In genomic region chr8:121002871-121003539, GRCm38 (mm10) we compare ENCODE assay signal across 12 mouse cellular contexts.
DNase-seq lines count a peak whose midpoint lies in the region; TF ChIP-seq lines count a peak whose summit lies in the region.
"Had no signal": no experiment of that assay in that cellular context is flagged by ENCODE, and none has a peak within 500 bp of the region (broad histone marks: within the 10 kb centered on the region; RNA-seq: fewer than 3 reads in every experiment).

No protein-coding gene starts in this region.

- intact Hi-C loops in left cerebral cortex, adult 2 months (cut with DNase I), result loop anchor here (10.0 kb wide), 1 partner anchor 252 kb away; no protein-coding TSS in a partner anchor

- peak; percentile 7 for DNase-seq in kidney, adult 2 months
- DNase-seq in kidney, adult 11 months, result no peak
- peak; percentile 57 for DNase-seq in brain, embryonic 14.5 days (ENCODE audit: low read depth)
- peak; percentile 14 for DNase-seq in forelimb bud, embryonic 11.5 days (ENCODE audit: low read depth, low spot score)
- DNase-seq in kidney, postnatal 14 days, result peak; percentile 62
- DNase-seq in right cerebral cortex, postnatal 4 days, result no peak
- no peak for DNase-seq in left cerebral cortex, adult 2 months (ENCODE audit: extremely low spot score in 1 of 2, low spot score in 2 of 2)
- DNase-seq in retina, postnatal 1 day, result no peak
- DNase-seq: liver, postnatal 0 days had no signal

- H3K36me3 ChIP-seq in kidney, adult 2 months (ENCODE audit: control insufficient read depth, insufficient read depth, low read length), result no peaks in the 10 kb centered on the region
- H3K36me3 ChIP-seq: limb, embryonic 10.5 days had no signal

- TF ChIP-seq CTCF in kidney, adult 2 months (conservative IDR thresholded peaks at IDR 0.05; ENCODE audit: insufficient read depth, insufficient read length, low read depth, low read length), result no peak
- no peak for TF ChIP-seq CTCF in brain, embryonic 14.5 days (IDR thresholded peaks at IDR 0.05; ENCODE audit: borderline replicate concordance, extremely low read depth, insufficient read depth, insufficient read length)
- no peak for TF ChIP-seq CTCF in left cerebral cortex, adult 2 months (IDR thresholded peaks at IDR 0.05)

- H3K4me1 ChIP-seq in kidney, adult 2 months (ENCODE audit: control insufficient read depth, insufficient read depth, low read length), result no peaks in the 10 kb centered on the region

- H3K4me3 ChIP-seq in kidney, adult 2 months (ENCODE audit: insufficient read depth, low read depth, low read length), result no peak overlapping the region
- H3K4me3 ChIP-seq in left cerebral cortex, adult 2 months, result no peak overlapping the region
- H3K4me3 ChIP-seq: layer of hippocampus, adult 2 months; limb, embryonic 10.5 days; myocyte had no signal

- TF ChIP-seq POLR2A in kidney, adult 2 months (IDR thresholded peaks at IDR 0.05; ENCODE audit: low read depth, low read length), result no peak
- no peak for TF ChIP-seq POLR2A in brain, embryonic 14.5 days (IDR thresholded peaks at IDR 0.05; ENCODE audit: borderline replicate concordance, extremely low read depth, insufficient read depth, insufficient read length, poor library complexity, severe bottlenecking)

- no peak overlapping the region for H3K27ac ChIP-seq in kidney, adult 2 months (ENCODE audit: insufficient read depth, low read depth, low read length)
- H3K27ac ChIP-seq in left cerebral cortex, adult 2 months, result no peak overlapping the region
- H3K27ac ChIP-seq: layer of hippocampus, adult 2 months; limb, embryonic 10.5 days had no signal

- whole genome bisulfite sequencing in kidney, adult 2 months, result 26% methylated on average over 17 of the region's 17 CpGs

- no peaks in the 10 kb centered on the region for H3K27me3 ChIP-seq in kidney, adult 2 months (replicated peaks; ENCODE audit: control insufficient read depth, insufficient read depth, low read length)

Comparison
In these comparisons a context has a peak if more than half of its experiments do, and no peak if none do; other contexts are left out.
1. DNase-seq: peak in kidney, adult 2 months (single experiment), brain, embryonic 14.5 days (single experiment), forelimb bud, embryonic 11.5 days (single experiment) and kidney, postnatal 14 days (single experiment); none in kidney, adult 11 months (single experiment), right cerebral cortex, postnatal 4 days (single experiment), left cerebral cortex, adult 2 months (0 of 2) and retina, postnatal 1 day (single experiment).